Mouse (Mus musculus) lung, postnatal 0 days (tissue): Measurements from ENCODE around the gene Usp4.

Source experiments
- CTCF ChIP-seq: IDR thresholded peaks from 2 replicates; pipeline ENCODE4 v1.5.1; 2016; ENCODE audit warnings: antibody characterized with exemption, mild to moderate bottlenecking
- EP300 ChIP-seq: IDR thresholded peaks from 2 replicates; pipeline ENCODE4 v1.6.1; 2016; ENCODE audit warnings: antibody characterized with exemption, mild to moderate bottlenecking, control low read depth

- TF ChIP-seq EP300 (no peak), CTCF (no peak)
Measured at GRCm38 (mm10) chr9:108378234-108378633, 30.6 kb downstream of the Usp4 start.
